Mouse (Mus musculus) frontal cortex, postnatal 10 days (tissue): ENCODE results near the gene Timm17a.

Experiments used
- DNase-seq, 2 experiments: peaks; one replicate each; pipeline ENCODE4 v3.0.0; 2022; ENCODE audit warnings: low spot score in 2 of 2, mixed read lengths in 1 of 2

Timm17a gene

GRCm38 (mm10) chr1:135313284-135314031, at the start of gene Timm17a:
Gene Timm17a, minus strand, starts transcription at chr1:135313778.
- DNase-seq: peak; percentile 91 to 93

- DNase-seq: no peak
Observed at GRCm38 (mm10) chr1:135362115-135362514, 48.5 kb upstream of the Timm17a start.

- DNase-seq: no peak
Observed at GRCm38 (mm10) chr1:135361491-135361890, 47.9 kb upstream of the Timm17a start.

GRCm38 (mm10) chr1:135359071-135359470, 45.5 kb upstream of the Timm17a start:
- DNase-seq: no peak

- no peak for DNase-seq
Observed at GRCm38 (mm10) chr1:135351953-135352352, 38.4 kb upstream of the Timm17a start.

- DNase-seq: peak in 1 of 2 experiments; percentile 67
Observed at GRCm38 (mm10) chr1:135347498-135348169, 34.1 kb upstream of the Timm17a start.

GRCm38 (mm10) chr1:135346891-135347290, 33.3 kb upstream of the Timm17a start:
- no peak for DNase-seq

- DNase-seq: no peak
Observed at GRCm38 (mm10) chr1:135344026-135344425, 30.4 kb upstream of the Timm17a start.

- DNase-seq: no peak
Observed at GRCm38 (mm10) chr1:135341947-135342346, 28.4 kb upstream of the Timm17a start.

- no peak for DNase-seq
Observed at GRCm38 (mm10) chr1:135330578-135330977, 17.0 kb upstream of the Timm17a start.

- no peak for DNase-seq
Observed at GRCm38 (mm10) chr1:135328368-135328767, 14.8 kb upstream of the Timm17a start.

- no peak for DNase-seq
Observed at GRCm38 (mm10) chr1:135325934-135326333, 12.4 kb upstream of the Timm17a start.

- DNase-seq: no peak
Observed at GRCm38 (mm10) chr1:135324571-135324970, 11.0 kb upstream of the Timm17a start, which contains the start of gene Lmod1. Gene Lmod1, plus strand, starts transcription at chr1:135324807.

GRCm38 (mm10) chr1:135323367-135323901, 9.9 kb upstream of the Timm17a start:
- DNase-seq: no peak

- DNase-seq: no peak
Observed at GRCm38 (mm10) chr1:135312201-135312600, 1.4 kb downstream of the Timm17a start.

- no peak for DNase-seq
Observed at GRCm38 (mm10) chr1:135311356-135311755, 2.2 kb downstream of the Timm17a start.

- no peak for DNase-seq
Observed at GRCm38 (mm10) chr1:135290908-135291307, 22.7 kb downstream of the Timm17a start.

- DNase-seq: no peak
Observed at GRCm38 (mm10) chr1:135286311-135286710, 27.3 kb downstream of the Timm17a start.

GRCm38 (mm10) chr1:135283826-135284291, 29.7 kb downstream of the Timm17a start, which contains the start of gene Rnpep:
Gene Rnpep, minus strand, starts transcription at chr1:135284084.
- DNase-seq: peak; percentile 43 to 73

GRCm38 (mm10) chr1:135283287-135283825, 30.2 kb downstream of the Timm17a start:
- DNase-seq: peak in 1 of 2 experiments; percentile 20

- DNase-seq: no peak
Observed at GRCm38 (mm10) chr1:135282536-135283286, 30.9 kb downstream of the Timm17a start.
